Mouse (Mus musculus) liver, embryonic 13.5 days (tissue): Measurements from ENCODE around the gene Rtl5. TPM values are rescaled to one million over a fixed set of nuclear protein-coding genes. Genes with fewer than 3 reads are reported as not detected.
"Not testable (repeated sequence)": the region's sequence is repeated elsewhere in the genome, so short reads cannot be mapped to it uniquely, and the experiment has no call there.

Experiments used
- ATAC-seq: fragments of 200-750 bp; cut with Nextera tagmentation; 2 replicates; pipeline ENCODE4 v1.8.0; 2017; ENCODE audit warnings: low read depth, mild to moderate bottlenecking, moderate number of reproducible peaks, moderate library complexity
- DNase-seq: peaks from one replicate; pipeline ENCODE4 v3.0.0; 2022
- H3K27ac ChIP-seq: fragments of 300-500 bp; sonication (generic); 2 replicates; pipeline ENCODE4 v1.5.1; 2015; ENCODE audit warnings: moderate library complexity, mild to moderate bottlenecking, inconsistent platforms
- H3K27me3 ChIP-seq: fragments of 300-500 bp; sonication (generic); 2 replicates; pipeline ENCODE4 v1.6.1; 2015; ENCODE audit warnings: mild to moderate bottlenecking, inconsistent platforms
- H3K36me3 ChIP-seq: fragments of 300-500 bp; sonication (generic); 2 replicates; pipeline ENCODE4 v1.6.1; 2015; ENCODE audit warnings: mild to moderate bottlenecking, inconsistent platforms
- H3K4me1 ChIP-seq: fragments of 300-500 bp; sonication (generic); replicated peaks from 2 replicates; pipeline ENCODE4 v1.6.1; 2015; ENCODE audit warnings: inconsistent platforms
- H3K4me2 ChIP-seq: fragments of 300-500 bp; sonication (generic); 2 replicates; pipeline ENCODE4 v1.6.1; 2015; ENCODE audit warnings: inconsistent platforms, mild to moderate bottlenecking, moderate library complexity
- H3K4me3 ChIP-seq: fragments of 300-500 bp; sonication (generic); replicated peaks from 2 replicates; pipeline ENCODE4 v1.5.1; 2015; ENCODE audit warnings: mild to moderate bottlenecking, inconsistent platforms
- H3K9ac ChIP-seq: fragments of 300-500 bp; sonication (generic); 2 replicates; pipeline ENCODE4 v1.6.1; 2015; ENCODE audit warnings: mild to moderate bottlenecking, inconsistent platforms
- H3K9me3 ChIP-seq: fragments of 300-500 bp; sonication (generic); replicated peaks from 2 replicates; pipeline ENCODE4 v1.6.1; 2016; ENCODE audit warnings: inconsistent platforms
- WGBS: fragments of 180-500 bp; shearing (Covaris S2); methylation state at CpG from one replicate; pipeline ENCODE4 v1.1.7; 2015; ENCODE audit not compliant: insufficient replicate concordance; 5-methylcytosine and 5-hydroxymethylcytosine counted together
- polyA plus RNA-seq: library from polyadenylated mRNA; unstranded; fragments of >200 nt; fragmentation: Nextera tagmentation; extraction: Ambion mirVana; gene quantifications from 2 replicates; pipeline ENCODE4 v1.2.1, GENCODE M21; 2015

Rtl5 gene
- 0.15 and 0.25 TPM in 2 replicates for polyA plus RNA-seq

GRCm38 (mm10) chrX:102070591-102071471, at the start of gene Rtl5:
Gene Rtl5, minus strand, starts transcription at chrX:102071304.
- DNase-seq: peak; percentile 1
- Histone ChIP-seq H3K4me1 (no peaks in the 10 kb centered on the region), H3K4me2 (peak within 1 kb of the TSS; percentile 63), H3K27me3 (peaks cover 49% of the 10 kb centered on the region), H3K9me3 (no peaks in the 10 kb centered on the region), H3K9ac (no peak within 1 kb of the TSS; the same call in 1 of the 2 replicates), H3K4me3 (peak within 1 kb of the TSS; percentile 46), H3K36me3 (no peaks in the 10 kb centered on the region), H3K27ac (no peak within 1 kb of the TSS)
- WGBS: 13% methylated on average over 61 of the region's 61 CpGs
- peak; percentile 54 for ATAC-seq

- H3K9ac ChIP-seq: peak within 1 kb of the TSS; percentile 80
- DNase-seq (peak; percentile 88), ATAC-seq (peak; percentile 100)
- no peaks in the 10 kb centered on the region; the same call in 1 of the 2 replicates for H3K27me3 ChIP-seq
- H3K4me3 ChIP-seq: peak within 1 kb of the TSS; percentile 77
- 13% methylated on average over 30 of the region's 30 CpGs for WGBS
- peak within 1 kb of the TSS; percentile 67 for H3K4me2 ChIP-seq
- peaks cover 15% of the 10 kb centered on the region for H3K4me1 ChIP-seq
- H3K9me3 ChIP-seq: no peaks in the 10 kb centered on the region
- peak within 1 kb of the TSS; percentile 43 for H3K27ac ChIP-seq
- peaks cover 21% of the 10 kb centered on the region for H3K36me3 ChIP-seq
Observed at GRCm38 (mm10) chrX:102119042-102119864, 48.1 kb upstream of the Rtl5 start, which contains the start of gene Pin4. Gene Pin4, plus strand, starts transcription at chrX:102119447.

GRCm38 (mm10) chrX:102115676-102116075, 44.6 kb upstream of the Rtl5 start:
- 28% methylated on average over 4 of the region's 4 CpGs for WGBS
- Histone ChIP-seq H3K4me1 (peaks cover 11% of the 10 kb centered on the region), H3K9me3 (no peaks in the 10 kb centered on the region), H3K9ac (no peak overlapping the region), H3K27me3 (peaks cover 12% of the 10 kb centered on the region; the same call in 1 of the 2 replicates), H3K4me2 (no peak overlapping the region), H3K27ac (no peak overlapping the region), H3K36me3 (no peaks in the 10 kb centered on the region), H3K4me3 (no peak overlapping the region)
- DNase-seq (no peak), ATAC-seq (no peak)

GRCm38 (mm10) chrX:102109349-102109748, 38.2 kb upstream of the Rtl5 start:
- peaks cover 21% of the 10 kb centered on the region; the same call in 1 of the 2 replicates for H3K27me3 ChIP-seq
- not testable (repeated sequence) for ATAC-seq, DNase-seq, H3K27ac ChIP-seq, H3K36me3 ChIP-seq, H3K9me3 ChIP-seq, H3K4me2 ChIP-seq, H3K4me3 ChIP-seq, H3K9ac ChIP-seq, H3K4me1 ChIP-seq
- 59% methylated on average over 5 of the region's 5 CpGs for WGBS

- Histone ChIP-seq H3K27me3 (0 out of 2 replicates have a peak, but pooled peaks cover 11% of the 10 kb centered on the region), H3K27ac (peak overlapping the region; percentile 58), H3K4me1 (peaks cover 15% of the 10 kb centered on the region), H3K4me2 (peak overlapping the region; percentile 47)
- not testable (repeated sequence) for H3K9ac ChIP-seq, H3K9me3 ChIP-seq, H3K4me3 ChIP-seq, H3K36me3 ChIP-seq
- 28% methylated on average over 2 of the region's 2 CpGs for WGBS
- 0 out of 2 replicates have a peak, but pooled peaks have one; percentile 59 for ATAC-seq
- peak; percentile 5 for DNase-seq
Observed at GRCm38 (mm10) chrX:102103830-102104229, 32.7 kb upstream of the Rtl5 start.

- 57% methylated on average over 7 of the region's 7 CpGs for WGBS
- no peak overlapping the region for H3K4me3 ChIP-seq
- no peak overlapping the region for H3K4me2 ChIP-seq
- 0 out of 2 replicates have a peak, but pooled peaks cover 3% of the 10 kb centered on the region for H3K27me3 ChIP-seq
- no peaks in the 10 kb centered on the region for H3K36me3 ChIP-seq
- DNase-seq (no peak), ATAC-seq (no peak)
- H3K9me3 ChIP-seq: no peaks in the 10 kb centered on the region
- H3K4me1 ChIP-seq: peaks cover 15% of the 10 kb centered on the region
- no peak overlapping the region for H3K9ac ChIP-seq
- H3K27ac ChIP-seq: no peak overlapping the region
Observed at GRCm38 (mm10) chrX:102101886-102102285, 30.8 kb upstream of the Rtl5 start.

- Histone ChIP-seq H3K9me3 (no peaks in the 10 kb centered on the region), H3K36me3 (no peaks in the 10 kb centered on the region), H3K4me3 (no peak overlapping the region), H3K4me2 (no peak overlapping the region), H3K4me1 (no peaks in the 10 kb centered on the region), H3K27me3 (peaks cover 4% of the 10 kb centered on the region; the same call in 1 of the 2 replicates), H3K27ac (no peak overlapping the region), H3K9ac (no peak overlapping the region)
- no peak for DNase-seq
- 53% methylated on average over 7 of the region's 7 CpGs for WGBS
- ATAC-seq: no peak
Observed at GRCm38 (mm10) chrX:102094381-102094904, 23.3 kb upstream of the Rtl5 start.

GRCm38 (mm10) chrX:102090605-102091004, 19.5 kb upstream of the Rtl5 start:
- Histone ChIP-seq H3K9me3 (no peaks in the 10 kb centered on the region), H3K9ac (no peak overlapping the region), H3K4me1 (no peaks in the 10 kb centered on the region), H3K36me3 (no peaks in the 10 kb centered on the region), H3K4me3 (no peak overlapping the region), H3K27me3 (peaks cover 4% of the 10 kb centered on the region; the same call in 1 of the 2 replicates), H3K27ac (no peak overlapping the region), H3K4me2 (no peak overlapping the region)
- no peak for DNase-seq
- 62% methylated on average over 3 of the region's 3 CpGs for WGBS
- no peak for ATAC-seq

- H3K4me1 ChIP-seq: no peaks in the 10 kb centered on the region
- H3K27me3 ChIP-seq: peaks cover 6% of the 10 kb centered on the region; the same call in 1 of the 2 replicates
- no peak overlapping the region for H3K4me2 ChIP-seq
- ATAC-seq: peak; percentile 54
- no peak overlapping the region for H3K4me3 ChIP-seq
- no peaks in the 10 kb centered on the region for H3K36me3 ChIP-seq
- no peak overlapping the region for H3K9ac ChIP-seq
- 55% methylated on average over 8 of the region's 8 CpGs for WGBS
- no peak for DNase-seq
- H3K9me3 ChIP-seq: no peaks in the 10 kb centered on the region
- H3K27ac ChIP-seq: no peak overlapping the region
Observed at GRCm38 (mm10) chrX:102085798-102086443, 14.8 kb upstream of the Rtl5 start.

GRCm38 (mm10) chrX:102082340-102082739, 11.2 kb upstream of the Rtl5 start:
- DNase-seq (no peak), ATAC-seq (no peak)
- H3K27ac ChIP-seq: no peak overlapping the region
- no peaks in the 10 kb centered on the region for H3K4me1 ChIP-seq
- no peak overlapping the region for H3K4me3 ChIP-seq
- peaks cover 6% of the 10 kb centered on the region; the same call in 1 of the 2 replicates for H3K27me3 ChIP-seq
- H3K9ac ChIP-seq: no peak overlapping the region
- no peaks in the 10 kb centered on the region for H3K36me3 ChIP-seq
- WGBS: 53% methylated on average over 5 of the region's 5 CpGs
- no peak overlapping the region for H3K4me2 ChIP-seq
- no peaks in the 10 kb centered on the region for H3K9me3 ChIP-seq
